Mouse (Mus musculus) cerebellum, postnatal 14 days (tissue): ENCODE measurements around the gene Selenos.

Experiments
- DNase-seq, 2 experiments: peaks; one replicate each; pipeline ENCODE4 v3.0.0; 2021; ENCODE audit warnings: mixed read lengths in 2 of 2

Selenos gene

GRCm38 (mm10) chr7:66087652-66088051 lies 8.2 kb downstream of the Selenos start:
- no peak for DNase-seq

- DNase-seq, result no peak
Observed at GRCm38 (mm10) chr7:66088077-66088476, 8.6 kb downstream of the Selenos start.

- no peak for DNase-seq
Observed at GRCm38 (mm10) chr7:66090676-66091190, 11.3 kb downstream of the Selenos start.

GRCm38 (mm10) chr7:66091553-66091952 lies 12.1 kb downstream of the Selenos start:
- no peak for DNase-seq

- DNase-seq, result peak; percentile 71 to 76
Observed at GRCm38 (mm10) chr7:66092656-66093055, 13.2 kb downstream of the Selenos start.

GRCm38 (mm10) chr7:66094141-66094540 lies 14.7 kb downstream of the Selenos start:
- DNase-seq, result peak; percentile 75 to 85

GRCm38 (mm10) chr7:66098803-66099202 lies 19.4 kb downstream of the Selenos start:
- no peak for DNase-seq

GRCm38 (mm10) chr7:66101866-66102265 lies 22.4 kb downstream of the Selenos start:
- peak; percentile 54 to 62 for DNase-seq

- DNase-seq, result no peak
Observed at GRCm38 (mm10) chr7:66104531-66104930, 25.1 kb downstream of the Selenos start.

GRCm38 (mm10) chr7:66105771-66106170 lies 26.3 kb downstream of the Selenos start:
- DNase-seq, result no peak

GRCm38 (mm10) chr7:66106581-66107056 lies 27.2 kb downstream of the Selenos start:
- no peak for DNase-seq

GRCm38 (mm10) chr7:66107206-66107605 lies 27.8 kb downstream of the Selenos start:
- DNase-seq, result no peak

GRCm38 (mm10) chr7:66107930-66108329 lies 28.5 kb downstream of the Selenos start:
- peak; percentile 49 to 56 for DNase-seq

- peak; percentile 89 to 91 for DNase-seq
Observed at GRCm38 (mm10) chr7:66108961-66109854, 29.8 kb downstream of the Selenos start, which contains the start of gene Chsy1. Gene Chsy1, plus strand, starts transcription at chr7:66109515.

GRCm38 (mm10) chr7:66109855-66110635 lies 30.6 kb downstream of the Selenos start:
- DNase-seq, result peak; percentile 50 to 60

GRCm38 (mm10) chr7:66110636-66111112 lies 31.2 kb downstream of the Selenos start:
- DNase-seq, result peak; percentile 38 to 47

GRCm38 (mm10) chr7:66111211-66111610 lies 31.8 kb downstream of the Selenos start:
- no peak for DNase-seq

- no peak for DNase-seq
Observed at GRCm38 (mm10) chr7:66113561-66113960, 34.1 kb downstream of the Selenos start.

GRCm38 (mm10) chr7:66115821-66116343 lies 36.4 kb downstream of the Selenos start:
- DNase-seq, result no peak

- peak in 1 of 2 experiments; percentile 23 for DNase-seq
Observed at GRCm38 (mm10) chr7:66116906-66117482, 37.5 kb downstream of the Selenos start.

GRCm38 (mm10) chr7:66118046-66118445 lies 38.6 kb downstream of the Selenos start:
- DNase-seq, result no peak

- DNase-seq, result no peak
Observed at GRCm38 (mm10) chr7:66118796-66119195, 39.3 kb downstream of the Selenos start.
